Mouse (Mus musculus) erythroblast, embryonic 14.5 days (primary cell): Measurements from ENCODE around the gene Stmn1. TPM values are rescaled to one million over a fixed set of nuclear protein-coding genes. Genes with fewer than 3 reads are reported as not detected.

ENCODE experiments used
- H3K27me3 ChIP-seq: 2 replicates; pipeline ENCODE4 v1.6.1; 2012; ENCODE audit warnings: inconsistent platforms; ENCODE audit not compliant: control insufficient read depth
- H3K36me3 ChIP-seq: 2 replicates; pipeline ENCODE4 v1.6.1; 2012; ENCODE audit warnings: mild to moderate bottlenecking, inconsistent platforms; ENCODE audit not compliant: control insufficient read depth
- H3K4me1 ChIP-seq: 2 replicates; pipeline ENCODE4 v1.6.1; 2012; ENCODE audit warnings: inconsistent platforms; ENCODE audit not compliant: control insufficient read depth
- H3K4me3 ChIP-seq: replicated peaks from 2 replicates; pipeline ENCODE3; 2012; ENCODE audit warnings: moderate library complexity, mild to moderate bottlenecking, inconsistent platforms
- H3K9me3 ChIP-seq: 2 replicates; pipeline ENCODE4 v1.6.1; 2012; ENCODE audit warnings: low read length, inconsistent platforms, mixed read lengths; ENCODE audit not compliant: control insufficient read depth
- GATA1 ChIP-seq: IDR thresholded peaks from 2 replicates; pipeline ENCODE4 v1.6.1; 2012; ENCODE audit warnings: low read length, inconsistent platforms, mixed read lengths
- TAL1 ChIP-seq: IDR thresholded peaks from 3 replicates; pipeline ENCODE4 v1.6.1; 2012; ENCODE audit warnings: low read length, inconsistent platforms, mixed read lengths
- polyA plus RNA-seq: library from polyadenylated mRNA; stranded (reverse); fragments of >175 nt; gene quantifications from 2 replicates; pipeline ENCODE4 v1.2.3, GENCODE M21; 2012

Stmn1 gene
- polyA plus RNA-seq = 45.6 and 68.9 TPM in 2 replicates

GRCm38 (mm10) chr4:134468215-134468575 is at the start of gene Stmn1:
TSS of gene Stmn1 (plus strand) at chr4:134468320.
- Histone ChIP-seq H3K4me1 (peaks cover 35% of the 10 kb centered on the region), H3K27me3 (peaks cover 24% of the 10 kb centered on the region), H3K4me3 (peak within 1 kb of the TSS; percentile 95), H3K9me3 (peaks cover 4% of the 10 kb centered on the region; the same call in 1 of the 2 replicates), H3K36me3 (peaks cover 35% of the 10 kb centered on the region)
- TF ChIP-seq GATA1 = no peak
- no peak for TF ChIP-seq TAL1

DNA sequence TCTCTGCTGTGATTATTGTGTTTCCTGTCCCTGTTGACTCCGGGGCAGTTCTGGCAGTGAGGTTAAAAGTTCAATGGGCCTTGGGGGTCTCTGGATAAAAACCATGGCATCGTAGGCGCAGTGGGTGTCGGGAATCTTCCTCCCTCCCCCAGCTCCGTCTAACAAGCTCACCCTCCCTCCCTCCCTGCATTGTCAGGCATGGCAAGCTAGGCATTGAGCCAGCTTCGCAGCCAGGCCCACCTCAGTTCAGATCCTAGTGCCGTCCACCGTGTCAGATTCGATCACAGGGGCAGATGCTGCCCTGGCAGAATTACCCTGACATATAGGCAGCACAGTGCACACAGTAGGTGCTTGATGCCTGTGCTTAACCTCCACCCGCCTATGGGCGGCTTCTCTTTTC is 46.1 kb upstream of the Stmn1 start:
- no peak for TF ChIP-seq TAL1
- Histone ChIP-seq H3K27me3 (no peaks in the 10 kb centered on the region), H3K9me3 (no peaks in the 10 kb centered on the region), H3K4me3 (no peak overlapping the region), H3K4me1 (no peaks in the 10 kb centered on the region), H3K36me3 (no peaks in the 10 kb centered on the region)

- Histone ChIP-seq H3K9me3 (no peaks in the 10 kb centered on the region), H3K27me3 (no peaks in the 10 kb centered on the region), H3K36me3 (no peaks in the 10 kb centered on the region), H3K4me1 (no peaks in the 10 kb centered on the region), H3K4me3 (no peak overlapping the region)
- TF ChIP-seq GATA1 = no peak
- no peak for TF ChIP-seq TAL1
Observed at GRCm38 (mm10) chr4:134423949-134424348, 44.2 kb upstream of the Stmn1 start.

GRCm38 (mm10) chr4:134425088-134425487 is 43.0 kb upstream of the Stmn1 start:
- Histone ChIP-seq H3K4me3 (no peak overlapping the region), H3K27me3 (no peaks in the 10 kb centered on the region; the same call in 1 of the 2 replicates), H3K9me3 (no peaks in the 10 kb centered on the region), H3K36me3 (no peaks in the 10 kb centered on the region), H3K4me1 (no peaks in the 10 kb centered on the region)
- TF ChIP-seq TAL1 = no peak
- TF ChIP-seq GATA1 = no peak

- no peak overlapping the region for H3K4me3 ChIP-seq
- peaks cover 6% of the 10 kb centered on the region for H3K27me3 ChIP-seq
- H3K4me1 ChIP-seq = no peaks in the 10 kb centered on the region
- no peaks in the 10 kb centered on the region for H3K36me3 ChIP-seq
- no peaks in the 10 kb centered on the region for H3K9me3 ChIP-seq
- TF ChIP-seq GATA1 (no peak), TAL1 (no peak)
Observed at GRCm38 (mm10) chr4:134430381-134431004, 37.6 kb upstream of the Stmn1 start.

DNA sequence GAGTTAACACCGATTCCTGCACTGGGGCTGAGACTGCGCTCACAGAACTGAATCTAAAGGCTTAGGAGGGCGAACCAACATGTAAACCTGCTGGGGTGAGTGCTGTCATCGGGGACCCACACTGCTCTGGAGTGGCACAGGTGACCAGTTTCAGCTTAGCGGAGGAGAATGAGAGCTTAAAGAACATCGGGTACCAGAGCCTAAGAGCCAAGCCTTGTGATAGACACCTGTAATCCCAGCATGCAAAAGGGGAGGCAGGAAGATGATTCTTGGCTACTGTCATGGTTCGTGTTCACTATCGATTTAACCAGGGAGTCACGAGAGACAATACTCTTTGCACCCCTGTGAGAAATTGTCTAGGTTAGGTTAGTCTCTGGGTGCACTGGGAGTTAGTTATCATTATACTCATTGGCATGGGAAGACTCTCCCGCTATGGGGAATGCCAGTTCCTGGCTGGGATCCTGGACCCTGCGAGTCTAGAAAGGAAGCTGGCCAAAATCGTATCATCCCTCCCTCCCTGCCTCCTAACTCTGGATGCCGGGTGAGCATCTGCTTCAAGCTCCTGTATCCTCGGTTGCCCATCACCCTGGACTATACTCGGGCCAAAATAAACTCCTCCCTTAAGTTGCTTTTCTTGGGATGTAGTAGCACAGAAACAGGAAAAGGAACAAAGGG is 35.3 kb upstream of the Stmn1 start:
- Histone ChIP-seq H3K4me3 (no peak overlapping the region), H3K9me3 (no peaks in the 10 kb centered on the region), H3K4me1 (no peaks in the 10 kb centered on the region), H3K27me3 (peaks cover 12% of the 10 kb centered on the region), H3K36me3 (no peaks in the 10 kb centered on the region)
- TF ChIP-seq TAL1 (no peak), GATA1 (no peak)

- TF ChIP-seq GATA1 (no peak), TAL1 (no peak)
- H3K36me3 ChIP-seq = no peaks in the 10 kb centered on the region
- H3K4me3 ChIP-seq = no peak overlapping the region
- H3K9me3 ChIP-seq = no peaks in the 10 kb centered on the region
- H3K4me1 ChIP-seq = peaks cover 20% of the 10 kb centered on the region
- H3K27me3 ChIP-seq = peaks cover 9% of the 10 kb centered on the region
Observed at GRCm38 (mm10) chr4:134436185-134436584, 31.9 kb upstream of the Stmn1 start.

- Histone ChIP-seq H3K4me1 (peaks cover 20% of the 10 kb centered on the region), H3K36me3 (no peaks in the 10 kb centered on the region), H3K9me3 (no peaks in the 10 kb centered on the region), H3K4me3 (no peak overlapping the region), H3K27me3 (peaks cover 11% of the 10 kb centered on the region)
- TF ChIP-seq TAL1 (no peak), GATA1 (no peak)
Observed at GRCm38 (mm10) chr4:134436659-134437058, 31.5 kb upstream of the Stmn1 start.

DNA sequence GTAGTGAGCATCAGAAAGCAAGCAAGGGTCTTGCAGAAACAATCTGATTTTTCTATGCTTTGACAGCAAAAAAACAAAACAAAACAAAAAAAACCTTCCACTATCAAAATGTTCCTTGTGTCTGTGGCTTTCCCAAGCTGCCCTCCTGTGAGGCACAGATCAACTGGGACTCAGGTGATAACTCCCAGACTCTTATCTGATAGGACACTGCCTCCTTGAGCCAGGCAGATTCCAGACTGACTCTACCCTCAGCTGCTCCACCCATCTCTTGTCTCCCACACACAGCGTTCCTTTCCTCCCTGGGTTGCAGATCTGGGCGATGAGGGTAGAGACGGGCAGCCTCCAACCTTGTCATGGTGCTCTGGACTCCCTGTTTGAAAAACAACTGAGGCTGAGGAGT is 29.0 kb upstream of the Stmn1 start:
- TF ChIP-seq TAL1 (peak; percentile 52; the same call in 2 of the 3 replicates), GATA1 (peak; percentile 62)
- peaks cover 25% of the 10 kb centered on the region for H3K27me3 ChIP-seq
- no peak overlapping the region for H3K4me3 ChIP-seq
- H3K4me1 ChIP-seq = peaks cover 20% of the 10 kb centered on the region
- H3K9me3 ChIP-seq = peaks cover 7% of the 10 kb centered on the region
- H3K36me3 ChIP-seq = no peaks in the 10 kb centered on the region

DNA sequence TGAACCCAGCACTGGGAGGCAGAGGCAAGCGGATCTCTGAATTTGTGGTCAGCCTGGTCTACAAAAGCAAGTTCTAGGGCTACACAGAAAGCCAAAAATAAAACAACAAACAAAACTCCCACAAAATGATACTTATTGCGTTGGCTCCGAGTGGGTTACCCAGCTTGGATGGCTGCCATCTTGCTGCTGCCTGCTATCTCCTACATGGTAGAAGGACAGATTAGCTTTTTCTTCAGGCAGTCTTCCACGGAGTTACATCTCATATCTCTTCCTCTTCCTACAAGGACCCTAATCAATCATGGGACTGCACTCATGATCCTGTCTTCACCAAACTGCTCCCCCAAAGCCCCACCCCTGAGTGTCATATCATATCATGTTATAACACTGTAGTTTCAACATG is 28.2 kb upstream of the Stmn1 start:
- H3K4me3 ChIP-seq = no peak overlapping the region
- peaks cover 25% of the 10 kb centered on the region for H3K27me3 ChIP-seq
- H3K36me3 ChIP-seq = no peaks in the 10 kb centered on the region
- TF ChIP-seq TAL1 = no peak
- TF ChIP-seq GATA1 = no peak
- H3K4me1 ChIP-seq = peaks cover 20% of the 10 kb centered on the region
- H3K9me3 ChIP-seq = peaks cover 7% of the 10 kb centered on the region
